Mouse (Mus musculus) frontal cortex, adult (tissue): ENCODE data around the gene Gm10382.
"Not testable (repeated sequence)": the region's sequence is repeated elsewhere in the genome, so short reads cannot be mapped to it uniquely, and the experiment has no call there.

Experiments
- ATAC-seq: cut with Nextera tagmentation; 2 replicates; pipeline ENCODE4 v1.9.2; 2017; ENCODE audit warnings: mild to moderate bottlenecking, moderate library complexity, mixed read lengths; ENCODE audit not compliant: low TSS enrichment

The Gm10382 gene

GRCm38 (mm10) chr5:125392977-125393621 is 4.0 kb downstream of the Gm10382 start:
- ATAC-seq: peak; percentile 77

- ATAC-seq: peak; percentile 11; the same call in 1 of the 2 replicates
These were observed 4.8 kb downstream of the Gm10382 start for GRCm38 (mm10) chr5:125393622-125394603.

- ATAC-seq: no peak
These were observed 5.9 kb downstream of the Gm10382 start for GRCm38 (mm10) chr5:125395008-125395407.

GRCm38 (mm10) chr5:125400903-125401302 is 11.8 kb downstream of the Gm10382 start:
- ATAC-seq: no peak

- ATAC-seq: no peak
These were observed 13.4 kb downstream of the Gm10382 start for GRCm38 (mm10) chr5:125402476-125402875.

GRCm38 (mm10) chr5:125402991-125403390 is 13.9 kb downstream of the Gm10382 start:
- no peak for ATAC-seq

- ATAC-seq: no peak
These were observed 14.7 kb downstream of the Gm10382 start for GRCm38 (mm10) chr5:125403481-125404465.

- no peak for ATAC-seq
These were observed 15.4 kb downstream of the Gm10382 start for GRCm38 (mm10) chr5:125404536-125404902.

GRCm38 (mm10) chr5:125404903-125405545 is 15.9 kb downstream of the Gm10382 start:
- peak; percentile 22; the same call in 1 of the 2 replicates for ATAC-seq

GRCm38 (mm10) chr5:125405546-125406248 is 16.6 kb downstream of the Gm10382 start:
- peak; percentile 26; the same call in 1 of the 2 replicates for ATAC-seq

GRCm38 (mm10) chr5:125406322-125407016 is 17.3 kb downstream of the Gm10382 start:
- ATAC-seq: peak; percentile 43

GRCm38 (mm10) chr5:125407020-125407830 is 18.1 kb downstream of the Gm10382 start:
- no peak for ATAC-seq

GRCm38 (mm10) chr5:125407910-125408575 is 18.9 kb downstream of the Gm10382 start:
- ATAC-seq: no peak

- no peak for ATAC-seq
These were observed 19.7 kb downstream of the Gm10382 start for GRCm38 (mm10) chr5:125408842-125409241.

GRCm38 (mm10) chr5:125409348-125410090 is 20.4 kb downstream of the Gm10382 start:
- 0 out of 2 replicates have a peak, but pooled peaks have one; percentile 32 for ATAC-seq

- ATAC-seq: no peak
These were observed 22.9 kb downstream of the Gm10382 start for GRCm38 (mm10) chr5:125411972-125412530.

GRCm38 (mm10) chr5:125412536-125412935 is 23.4 kb downstream of the Gm10382 start:
- not testable (repeated sequence) for ATAC-seq
